Mouse (Mus musculus) C3H10T1/2 (cell line): ENCODE measurements around the gene Hist1h1a. TPM values are rescaled to one million over a fixed set of nuclear protein-coding genes. Genes with fewer than 3 reads are reported as not detected.

Experiments
- polyA plus RNA-seq, 2 experiments: library from polyadenylated mRNA; unstranded; fragments of >200 nt; fragmentation: generic; extraction: Trizol; gene quantifications; one replicate each; pipeline ENCODE4 v1.2.1; 2012; ENCODE audit warnings: missing spikeins in 2 of 2

The Hist1h1a gene
- polyA plus RNA-seq: 1 to 10 TPM in 1 of 2 experiments, under 1 TPM in 1; 0.26 to 1.2 TPM

GRCm38 (mm10) chr13:23763586-23764323 lies at the start of gene Hist1h1a:
Gene Hist1h1a (plus strand): TSS chr13:23763666.

GRCm38 (mm10) chr13:23738677-23739068 lies 24.8 kb upstream of the Hist1h1a start, which contains the start of gene Hist1h1c:
Gene Hist1h1c (plus strand): TSS chr13:23738808.

GRCm38 (mm10) chr13:23745381-23746161 lies 17.9 kb upstream of the Hist1h1a start, which contains the start of gene Hist1h3c:
Gene Hist1h3c (minus strand): TSS chr13:23745602.

GRCm38 (mm10) chr13:23746201-23747080 lies 17.0 kb upstream of the Hist1h1a start, which contains the start of gene Hist1h2bb:
Gene Hist1h2bb (plus strand): TSS chr13:23746734.

GRCm38 (mm10) chr13:23750839-23751477 lies 12.5 kb upstream of the Hist1h1a start, which contains the start of gene Hist1h2ab:
Gene Hist1h2ab (plus strand): TSS chr13:23751126.

GRCm38 (mm10) chr13:23752067-23752741 lies 11.3 kb upstream of the Hist1h1a start, which contains the start of gene Hist1h3b:
Gene Hist1h3b (plus strand): TSS chr13:23752267.

GRCm38 (mm10) chr13:23756790-23757189 lies 6.7 kb upstream of the Hist1h1a start, which contains the start of gene Hist1h4b:
Gene Hist1h4b (plus strand): TSS chr13:23757013.

GRCm38 (mm10) chr13:23760972-23761864 lies 2.2 kb upstream of the Hist1h1a start, which contains the start of gene Hist1h4a:
Gene Hist1h4a (minus strand): TSS chr13:23761230.

GRCm38 (mm10) chr13:23761871-23762821 lies 1.3 kb upstream of the Hist1h1a start, which contains the start of gene Hist1h3a:
Gene Hist1h3a (minus strand): TSS chr13:23762386.

GRCm38 (mm10) chr13:23769613-23770012 lies 6.1 kb downstream of the Hist1h1a start, which contains the start of gene Trim38:
Gene Trim38 (plus strand): TSS chr13:23769913.

GRCm38 (mm10) chr13:23806422-23807052 lies 43.1 kb downstream of the Hist1h1a start, which contains the start of gene Slc17a2:
Gene Slc17a2 (plus strand): TSS chr13:23806993.

Other genes starting within 250 kb of the Hist1h1a start
- 10 to 100 TPM; 21.7 to 26.9 TPM for gene Hist1h4h, start 232.6 kb upstream of the Hist1h1a start, polyA plus RNA-seq
- gene Hist1h2af, start 229.8 kb upstream of the Hist1h1a start, polyA plus RNA-seq: 10 to 100 TPM; 20.1 to 25.8 TPM
- gene Hist1h3g, start 228.2 kb upstream of the Hist1h1a start, polyA plus RNA-seq: 10 to 100 TPM in 1 of 2 experiments, 1 to 10 TPM in 1; 4.5 to 20.4 TPM
- 1 to 10 TPM; 1.5 to 3.4 TPM for gene Hist1h2bh, start 220.3 kb upstream of the Hist1h1a start, polyA plus RNA-seq
- gene Hist1h3f, start 219.6 kb upstream of the Hist1h1a start, polyA plus RNA-seq: 1 to 10 TPM in 1 of 2 experiments, under 1 TPM in 1; 0.91 to 3.6 TPM
- gene Hist1h4f, start 212.0 kb upstream of the Hist1h1a start, polyA plus RNA-seq: 10 to 100 TPM in 1 of 2 experiments, 1 to 10 TPM in 1; 6.4 to 30.1 TPM
- under 1 TPM; 0.65 to 0.84 TPM for gene Hist1h1d, start 210.4 kb upstream of the Hist1h1a start, polyA plus RNA-seq
- gene Hist1h3e, start 201.3 kb upstream of the Hist1h1a start, polyA plus RNA-seq: 1 to 10 TPM; 1.8 to 8.3 TPM
- gene Hist1h2ae, start 192.4 kb upstream of the Hist1h1a start, polyA plus RNA-seq: 10 to 100 TPM in 1 of 2 experiments, 1 to 10 TPM in 1; 9.3 to 21.9 TPM
- gene Hist1h2bg, start 192.3 kb upstream of the Hist1h1a start, polyA plus RNA-seq: 10 to 100 TPM in 1 of 2 experiments, 1 to 10 TPM in 1; 7.9 to 12.4 TPM
- 10 to 100 TPM in 1 of 2 experiments, 1 to 10 TPM in 1; 2.2 to 10.3 TPM for gene Hist1h2bf, start 189.5 kb upstream of the Hist1h1a start, polyA plus RNA-seq
- gene Hist1h2ad, start 189.3 kb upstream of the Hist1h1a start, polyA plus RNA-seq: 1 to 10 TPM; 1.1 to 3.1 TPM
- gene Hist1h3d, start 187.9 kb upstream of the Hist1h1a start, polyA plus RNA-seq: 1 to 10 TPM; 2.9 to 3.0 TPM
- 10 to 100 TPM in 1 of 2 experiments, 1 to 10 TPM in 1; 3.2 to 10.4 TPM for gene Hist1h4d, start 182.1 kb upstream of the Hist1h1a start, polyA plus RNA-seq
- gene Hist1h2be, start 142.5 kb upstream of the Hist1h1a start, polyA plus RNA-seq: 1 to 10 TPM; 1.4 to 2.5 TPM
- gene Hist1h1e, start 141.1 kb upstream of the Hist1h1a start, polyA plus RNA-seq: 1 to 10 TPM; 1.7 to 3.9 TPM
- under 1 TPM; 0.98 TPM for gene Hist1h2ac, start 79.7 kb upstream of the Hist1h1a start, polyA plus RNA-seq
- 10 to 100 TPM; 11.8 to 98.9 TPM for gene Hist1h2bc, start 79.5 kb upstream of the Hist1h1a start, polyA plus RNA-seq
- under 1 TPM in 1 of 2 experiments, not detected in 1; 0.27 TPM for gene Hist1h1t, start 67.9 kb upstream of the Hist1h1a start, polyA plus RNA-seq
- 1 to 10 TPM; 1.3 to 3.2 TPM for gene Hist1h4c, start 65.2 kb upstream of the Hist1h1a start, polyA plus RNA-seq
- under 1 TPM; 0.15 to 0.91 TPM for gene Hfe, start 52.8 kb upstream of the Hist1h1a start, polyA plus RNA-seq
- gene Hist1h1c, start 24.9 kb upstream of the Hist1h1a start, polyA plus RNA-seq: 100 to 1,000 TPM in 1 of 2 experiments, 10 to 100 TPM in 1; 12.7 to 138 TPM
- 10 to 100 TPM in 1 of 2 experiments, 1 to 10 TPM in 1; 5.7 to 21.7 TPM for gene Hist1h3c, start 18.1 kb upstream of the Hist1h1a start, polyA plus RNA-seq
- 10 to 100 TPM in 1 of 2 experiments, 1 to 10 TPM in 1; 3.2 to 12.9 TPM for gene Hist1h2bb, start 16.9 kb upstream of the Hist1h1a start, polyA plus RNA-seq
- 10 to 100 TPM in 1 of 2 experiments, 1 to 10 TPM in 1; 4.4 to 13.0 TPM for gene Hist1h2ab, start 12.5 kb upstream of the Hist1h1a start, polyA plus RNA-seq
- gene Hist1h3b, start 11.4 kb upstream of the Hist1h1a start, polyA plus RNA-seq: 1 to 10 TPM; 2.9 to 8.0 TPM
- 10 to 100 TPM; 12.9 to 53.5 TPM for gene Hist1h4b, start 6.7 kb upstream of the Hist1h1a start, polyA plus RNA-seq
- gene Hist1h4a, start 2.4 kb upstream of the Hist1h1a start, polyA plus RNA-seq: 10 to 100 TPM in 1 of 2 experiments, 1 to 10 TPM in 1; 4.4 to 17.3 TPM
- 1 to 10 TPM; 3.2 to 8.0 TPM for gene Hist1h3a, start 1.3 kb upstream of the Hist1h1a start, polyA plus RNA-seq
- under 1 TPM in 1 of 2 experiments, not detected in 1; 0.05 TPM for gene Trim38, start 6.2 kb downstream of the Hist1h1a start, polyA plus RNA-seq
- not detected for gene Slc17a2, start 43.3 kb downstream of the Hist1h1a start, polyA plus RNA-seq
- not detected for gene Slc17a3, start 75.8 kb downstream of the Hist1h1a start, polyA plus RNA-seq
- gene Slc17a1, start 104.1 kb downstream of the Hist1h1a start, polyA plus RNA-seq: not detected
- gene Slc17a4, start 151.3 kb downstream of the Hist1h1a start, polyA plus RNA-seq: not detected
- not detected for gene Hist1h2ba, start 170.5 kb downstream of the Hist1h1a start, polyA plus RNA-seq
- gene Hist1h2aa, start 170.8 kb downstream of the Hist1h1a start, polyA plus RNA-seq: not detected
- not detected for gene Scgn, start 227.5 kb downstream of the Hist1h1a start, polyA plus RNA-seq